Mouse (Mus musculus) erythroblast, embryonic 14.5 days (primary cell): Measurements from ENCODE around the gene Fut7.

Experiments
- GATA1 ChIP-seq: IDR thresholded peaks from 2 replicates; pipeline ENCODE4 v1.6.1; 2012; ENCODE audit warnings: low read length, inconsistent platforms, mixed read lengths
- TAL1 ChIP-seq: IDR thresholded peaks from 3 replicates; pipeline ENCODE4 v1.6.1; 2012; ENCODE audit warnings: low read length, inconsistent platforms, mixed read lengths

- TF ChIP-seq GATA1 (no peak), TAL1 (no peak)
These were observed 35.8 kb downstream of the Fut7 start for GRCm38 (mm10) chr2:25458911-25459310.
